Mouse (Mus musculus) intestine, embryonic 15.5 days (tissue): ENCODE measurements around the gene Grk6. TPM values are rescaled to one million over a fixed set of nuclear protein-coding genes. Genes with fewer than 3 reads are reported as not detected.

Experiments
- ATAC-seq: fragments of 200-750 bp; cut with Nextera tagmentation; 2 replicates; pipeline ENCODE4 v1.8.0; 2017; ENCODE audit warnings: moderate TSS enrichment, moderate library complexity
- H3K27ac ChIP-seq: fragments of 300-500 bp; sonication (generic); 2 replicates; pipeline ENCODE4 v1.5.1; 2015; ENCODE audit warnings: mild to moderate bottlenecking, inconsistent platforms
- H3K27me3 ChIP-seq: fragments of 300-500 bp; sonication (generic); replicated peaks from 2 replicates; pipeline ENCODE4 v1.6.1; 2015; ENCODE audit warnings: inconsistent platforms
- H3K36me3 ChIP-seq: fragments of 300-500 bp; sonication (generic); 2 replicates; pipeline ENCODE4 v1.6.1; 2015; ENCODE audit warnings: inconsistent platforms
- H3K4me1 ChIP-seq: fragments of 300-500 bp; sonication (generic); replicated peaks from 2 replicates; pipeline ENCODE4 v1.6.1; 2015; ENCODE audit warnings: inconsistent platforms
- H3K4me2 ChIP-seq: fragments of 300-500 bp; sonication (generic); replicated peaks from 2 replicates; pipeline ENCODE4 v1.6.1; 2015; ENCODE audit warnings: mild to moderate bottlenecking, inconsistent platforms
- H3K4me3 ChIP-seq: fragments of 300-500 bp; sonication (generic); replicated peaks from 2 replicates; pipeline ENCODE4 v1.5.1; 2015; ENCODE audit warnings: inconsistent platforms
- H3K9ac ChIP-seq: fragments of 300-500 bp; sonication (generic); 2 replicates; pipeline ENCODE4 v1.6.1; 2015; ENCODE audit warnings: inconsistent platforms
- H3K9me3 ChIP-seq: fragments of 300-500 bp; sonication (generic); 2 replicates; pipeline ENCODE4 v1.6.1; 2016; ENCODE audit warnings: inconsistent platforms
- WGBS: fragments of 180-500 bp; shearing (Covaris S2); methylation state at CpG from one replicate; pipeline ENCODE4 v1.1.7; 2015; 5-methylcytosine and 5-hydroxymethylcytosine counted together
- polyA plus RNA-seq: library from polyadenylated mRNA; unstranded; fragments of >200 nt; fragmentation: Nextera tagmentation; extraction: Ambion mirVana; gene quantifications from 2 replicates; pipeline ENCODE4 v1.2.1, GENCODE M21; 2015

Gene Grk6
- polyA plus RNA-seq, 1 experiment from 2014 or later, result 38.3 TPM

DNA sequence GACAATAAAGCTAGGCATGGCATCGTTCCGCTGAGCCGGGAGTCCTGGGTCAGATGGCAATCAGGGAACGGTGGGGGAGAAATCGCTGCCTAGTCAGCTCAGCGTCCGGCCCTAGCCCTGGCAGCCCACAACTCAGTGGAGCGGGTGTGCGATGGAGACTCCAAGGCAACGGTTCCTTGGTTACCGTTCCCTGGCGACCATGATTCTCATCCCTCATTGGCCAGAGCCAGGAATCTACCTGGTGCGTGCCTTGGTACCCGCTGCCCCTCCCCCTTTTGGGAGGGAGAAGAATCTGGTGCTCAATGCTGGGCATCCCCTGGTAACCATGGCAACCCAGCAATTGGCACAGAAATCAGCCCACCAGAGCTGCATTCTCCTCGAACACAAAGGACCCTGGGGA, 38.7 kb downstream of the Grk6 start:
- Histone ChIP-seq H3K4me2 (peak overlapping the region; percentile 34), H3K27me3 (no peaks in the 10 kb centered on the region), H3K9ac (no peak overlapping the region), H3K36me3 (0 out of 2 replicates have a peak, but pooled peaks cover 9% of the 10 kb centered on the region), H3K4me3 (no peak overlapping the region), H3K9me3 (no peaks in the 10 kb centered on the region), H3K4me1 (peaks cover 57% of the 10 kb centered on the region), H3K27ac (peak overlapping the region; percentile 60)
- no peak for ATAC-seq
- WGBS, result 47% methylated on average over 15 of the region's 15 CpGs

DNA sequence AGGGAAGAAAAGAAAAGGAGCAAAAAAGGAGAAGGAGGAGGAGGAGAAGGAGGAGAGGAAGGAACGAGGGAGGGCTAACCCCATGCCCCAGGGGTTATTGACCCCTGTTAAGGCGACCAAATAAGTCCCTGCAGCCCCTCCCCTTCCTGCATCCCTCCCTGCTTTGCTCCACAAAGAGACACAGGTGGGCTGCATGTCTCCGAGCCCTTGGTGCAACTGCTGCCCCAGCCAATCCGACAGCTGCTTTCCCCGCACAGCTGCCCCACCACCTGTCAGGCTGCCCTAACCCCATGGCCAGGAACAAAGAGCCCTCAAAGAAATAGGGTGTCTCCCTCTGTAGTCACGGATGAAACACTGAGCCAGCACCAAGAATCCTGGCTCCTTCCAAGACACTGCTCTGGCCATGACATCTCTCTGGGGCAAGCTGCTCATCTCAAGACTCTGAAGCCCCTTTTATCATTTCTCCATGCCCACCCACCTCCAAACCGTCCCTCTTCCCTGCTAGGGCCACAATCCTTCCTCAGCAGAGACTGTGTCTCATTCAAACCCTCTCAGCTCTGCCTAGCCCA, 39.7 kb downstream of the Grk6 start:
- no peak overlapping the region for H3K27ac ChIP-seq
- H3K27me3 ChIP-seq, result no peaks in the 10 kb centered on the region
- 48% methylated on average over 7 of the region's 7 CpGs for WGBS
- no peak overlapping the region for H3K4me3 ChIP-seq
- H3K9ac ChIP-seq, result no peak overlapping the region
- peaks cover 57% of the 10 kb centered on the region for H3K4me1 ChIP-seq
- 0 out of 2 replicates have a peak, but pooled peaks cover 9% of the 10 kb centered on the region for H3K36me3 ChIP-seq
- H3K9me3 ChIP-seq, result no peaks in the 10 kb centered on the region
- no peak for ATAC-seq
- peak overlapping the region; percentile 82 for H3K4me2 ChIP-seq

DNA sequence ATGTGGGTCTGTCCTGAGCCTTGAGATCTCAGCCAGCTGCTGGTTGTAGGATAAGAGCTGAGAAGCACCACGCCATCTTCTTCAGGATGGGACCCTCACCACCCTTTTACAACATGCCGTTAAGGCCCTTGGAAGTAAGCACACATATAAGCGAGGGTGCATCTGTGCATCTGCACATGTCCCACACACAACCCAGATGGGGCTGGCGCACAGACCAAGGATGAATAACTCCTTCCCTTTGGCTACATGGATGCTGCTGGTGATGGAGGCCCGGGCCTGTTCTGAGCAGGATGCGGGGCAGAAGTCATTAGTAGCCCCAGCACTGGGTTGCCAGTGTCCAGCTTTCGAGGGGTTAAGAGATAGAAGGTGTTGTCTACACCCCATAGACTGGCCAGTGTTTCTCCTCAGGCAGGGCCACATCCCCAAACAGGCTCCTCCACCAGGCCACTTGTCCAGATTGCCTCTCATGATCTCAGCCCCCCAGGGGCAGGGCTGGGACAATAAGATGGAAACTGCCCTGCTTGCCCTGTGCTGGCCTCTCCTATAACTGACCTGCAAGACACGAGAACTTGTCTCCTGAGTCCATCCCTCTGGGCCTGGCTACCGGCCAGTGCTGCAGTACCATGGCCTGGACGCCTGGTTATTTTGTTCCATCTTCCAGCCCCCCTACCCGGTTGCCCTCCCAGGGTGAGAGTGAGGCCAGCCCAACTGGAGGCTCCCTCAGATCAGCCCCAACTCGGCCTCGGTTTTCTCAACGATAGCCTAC, 41.3 kb downstream of the Grk6 start:
- Histone ChIP-seq H3K9ac (peak overlapping the region; percentile 96), H3K36me3 (0 out of 2 replicates have a peak, but pooled peaks cover 6% of the 10 kb centered on the region), H3K9me3 (no peaks in the 10 kb centered on the region), H3K27me3 (no peaks in the 10 kb centered on the region), H3K4me2 (peak overlapping the region; percentile 82), H3K27ac (peak overlapping the region; percentile 83; the same call in 1 of the 2 replicates), H3K4me1 (peaks cover 57% of the 10 kb centered on the region), H3K4me3 (peak overlapping the region; percentile 73)
- 41% methylated on average over 14 of the region's 14 CpGs for WGBS
- no peak for ATAC-seq

DNA sequence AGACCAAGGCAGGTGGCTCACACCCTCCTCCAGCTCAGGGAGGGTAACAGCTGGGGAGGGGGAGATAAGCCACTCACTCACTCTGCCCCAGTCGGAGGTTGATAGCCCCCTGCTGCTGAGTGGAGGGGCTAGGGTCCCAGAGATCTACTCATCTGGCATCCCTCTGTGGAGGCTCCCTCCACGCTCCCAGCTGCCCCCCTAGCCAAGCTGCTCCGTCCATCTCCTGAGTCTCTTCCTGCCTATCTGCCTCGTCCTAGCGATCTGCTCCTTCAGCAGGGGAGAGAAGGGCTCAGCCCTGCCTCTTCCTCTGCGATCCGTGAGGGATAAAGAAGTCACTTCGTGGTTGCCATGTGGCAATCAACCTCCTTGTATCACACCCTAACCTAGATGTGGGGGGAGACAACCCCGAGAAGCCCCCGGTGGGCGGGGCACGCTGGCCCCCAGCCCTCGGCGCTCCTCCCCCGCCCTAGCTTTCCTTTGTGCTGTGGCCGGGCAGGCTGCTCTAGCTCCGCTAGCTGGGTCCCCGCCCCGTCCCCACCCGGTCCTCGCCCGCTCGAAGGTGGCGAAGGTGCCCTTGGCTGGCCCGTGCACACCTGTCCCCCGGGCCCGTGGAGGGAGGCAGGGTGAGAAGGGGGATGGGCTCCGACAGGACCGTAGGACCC, 42.2 kb downstream of the Grk6 start:
- H3K27ac ChIP-seq, result peak overlapping the region; percentile 83
- peak overlapping the region; percentile 82 for H3K4me2 ChIP-seq
- peak overlapping the region; percentile 96 for H3K9ac ChIP-seq
- peak; percentile 66 for ATAC-seq
- under 1% methylated on average over 21 of the region's 29 CpGs for WGBS
- H3K4me1 ChIP-seq, result peaks cover 57% of the 10 kb centered on the region
- peak overlapping the region; percentile 73 for H3K4me3 ChIP-seq
- 0 out of 2 replicates have a peak, but pooled peaks cover 2% of the 10 kb centered on the region for H3K36me3 ChIP-seq
- H3K9me3 ChIP-seq, result no peaks in the 10 kb centered on the region
- H3K27me3 ChIP-seq, result no peaks in the 10 kb centered on the region

DNA sequence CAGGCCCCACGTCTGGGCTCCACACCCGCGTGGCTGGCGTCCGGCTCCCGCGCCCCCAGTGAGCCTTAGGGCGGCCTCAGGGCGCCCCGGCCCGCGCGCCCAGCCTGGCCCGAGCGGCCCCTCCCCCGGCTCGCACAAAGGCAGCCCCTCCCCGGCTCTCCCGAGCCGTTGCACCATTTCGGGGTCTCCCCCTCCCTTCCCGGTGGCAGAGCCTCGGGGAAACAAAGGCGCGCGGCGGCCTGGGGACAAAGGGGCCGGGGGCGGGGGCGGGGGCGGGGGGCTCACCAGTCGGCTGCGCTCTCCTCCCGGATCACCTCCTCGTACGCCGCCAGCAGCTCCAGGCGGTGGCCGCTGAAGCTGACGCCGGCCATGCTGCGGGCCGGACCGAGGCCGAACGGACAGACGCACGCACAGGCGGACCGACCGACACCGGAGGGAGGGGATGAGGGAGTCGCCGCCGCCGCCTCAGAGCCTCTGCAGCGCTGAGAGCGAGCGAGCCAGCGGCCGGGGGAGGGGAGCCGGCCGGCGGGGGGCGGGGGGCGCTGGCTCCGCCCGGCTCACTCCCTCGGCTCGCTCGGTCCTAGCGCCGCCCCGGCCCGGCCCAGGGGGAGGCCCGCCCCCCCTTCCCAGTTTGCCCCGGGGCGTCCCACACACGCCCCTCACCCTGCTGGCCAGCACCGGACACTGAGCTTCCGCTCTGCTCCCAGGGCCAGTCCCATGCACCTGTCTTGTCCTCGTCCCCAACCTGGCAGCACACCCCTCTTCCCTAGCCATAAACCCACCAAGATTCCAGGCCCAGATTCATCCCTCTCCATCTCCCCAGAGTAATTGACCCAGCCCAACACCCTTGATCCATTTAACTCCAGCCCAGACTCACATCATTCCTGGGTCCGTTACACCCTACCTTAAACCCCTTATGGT, 43.0 kb downstream of the Grk6 start, which contains the start of gene Dbn1:
Dbn1 (minus strand) TSS at position 534 of the 921 bp plus-strand sequence.
- Histone ChIP-seq H3K9ac (peak within 1 kb of the TSS; percentile 96), H3K27ac (peak within 1 kb of the TSS; percentile 83), H3K4me2 (peak within 1 kb of the TSS; percentile 82), H3K36me3 (no peaks in the 10 kb centered on the region), H3K27me3 (no peaks in the 10 kb centered on the region), H3K4me1 (peaks cover 51% of the 10 kb centered on the region), H3K4me3 (peak within 1 kb of the TSS; percentile 73), H3K9me3 (no peaks in the 10 kb centered on the region)
- ATAC-seq, result peak; percentile 86
- 1% methylated on average over 75 of the region's 83 CpGs for WGBS

DNA sequence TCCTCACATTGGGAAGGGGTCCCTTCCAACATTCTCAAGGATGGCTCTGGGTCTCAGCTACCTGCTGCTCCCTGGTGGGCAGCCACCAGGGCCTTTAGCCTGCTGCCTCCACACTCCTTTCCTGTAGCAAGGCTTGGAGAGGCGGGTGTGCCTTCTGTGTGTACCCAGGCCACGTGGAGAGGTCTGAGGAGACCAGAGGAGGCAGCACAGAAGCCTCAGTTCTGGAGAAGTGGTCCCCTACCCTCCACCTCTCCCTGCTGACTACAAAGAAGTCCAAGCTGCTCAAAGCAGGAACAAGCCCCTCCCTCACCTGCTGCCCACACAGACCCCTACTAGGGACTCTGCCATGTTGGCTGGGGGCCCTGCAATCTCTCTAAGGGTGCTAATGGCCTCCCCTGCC, 49.4 kb downstream of the Grk6 start:
- no peak overlapping the region for H3K4me2 ChIP-seq
- no peak for ATAC-seq
- no peaks in the 10 kb centered on the region for H3K9me3 ChIP-seq
- H3K27ac ChIP-seq, result no peak overlapping the region
- no peak overlapping the region for H3K4me3 ChIP-seq
- peaks cover 15% of the 10 kb centered on the region for H3K4me1 ChIP-seq
- H3K27me3 ChIP-seq, result no peaks in the 10 kb centered on the region; the same call in 1 of the 2 replicates
- H3K36me3 ChIP-seq, result no peaks in the 10 kb centered on the region
- no peak overlapping the region for H3K9ac ChIP-seq
- WGBS, result 29% methylated on average over 2 of the region's 2 CpGs

DNA sequence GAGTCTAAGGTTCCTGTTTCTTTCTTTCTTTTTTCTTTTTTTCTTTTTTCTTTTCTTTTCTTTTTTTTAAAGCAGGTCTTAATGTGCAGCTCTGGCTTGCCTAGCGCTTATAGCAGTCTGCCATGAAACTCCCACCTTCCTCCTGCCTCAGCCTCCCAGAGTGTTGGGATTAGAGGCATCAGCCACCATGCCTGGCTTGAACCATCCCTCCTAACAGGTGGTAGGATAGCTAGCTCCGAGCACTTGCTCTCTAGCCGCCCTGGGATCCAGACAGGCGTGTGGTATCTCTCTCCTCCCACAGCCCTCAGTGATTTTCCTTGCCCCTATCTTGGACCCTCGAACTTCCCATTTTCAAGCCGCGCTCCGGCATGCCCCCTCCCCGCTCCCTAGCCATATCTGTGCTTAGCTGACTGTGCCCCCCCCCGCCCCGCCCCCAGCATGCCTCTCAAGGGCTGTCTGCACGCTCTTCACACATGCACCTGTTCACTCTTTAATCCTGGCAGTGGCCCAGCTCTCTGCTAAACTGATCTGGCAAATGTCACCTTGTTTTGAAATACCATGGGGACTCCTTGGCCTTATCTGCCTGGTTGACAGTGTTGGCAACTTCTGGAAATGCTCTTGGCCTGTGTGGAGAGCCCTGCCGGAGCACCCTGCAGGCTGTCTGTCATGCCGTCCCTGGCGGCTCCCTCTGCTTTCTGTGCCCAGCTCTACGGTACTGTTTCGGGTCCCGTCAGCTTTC, 50.2 kb downstream of the Grk6 start:
- H3K9ac ChIP-seq, result no peak overlapping the region
- ATAC-seq, result peak; percentile 56
- no peak overlapping the region for H3K27ac ChIP-seq
- H3K4me2 ChIP-seq, result 0 out of 2 replicates have a peak overlapping the region, but pooled peaks have one; percentile 3
- H3K9me3 ChIP-seq, result no peaks in the 10 kb centered on the region
- no peak overlapping the region for H3K4me3 ChIP-seq
- no peaks in the 10 kb centered on the region; the same call in 1 of the 2 replicates for H3K36me3 ChIP-seq
- H3K27me3 ChIP-seq, result no peaks in the 10 kb centered on the region; the same call in 1 of the 2 replicates
- 18% methylated on average over 18 of the region's 18 CpGs for WGBS
- H3K4me1 ChIP-seq, result peaks cover 15% of the 10 kb centered on the region

DNA sequence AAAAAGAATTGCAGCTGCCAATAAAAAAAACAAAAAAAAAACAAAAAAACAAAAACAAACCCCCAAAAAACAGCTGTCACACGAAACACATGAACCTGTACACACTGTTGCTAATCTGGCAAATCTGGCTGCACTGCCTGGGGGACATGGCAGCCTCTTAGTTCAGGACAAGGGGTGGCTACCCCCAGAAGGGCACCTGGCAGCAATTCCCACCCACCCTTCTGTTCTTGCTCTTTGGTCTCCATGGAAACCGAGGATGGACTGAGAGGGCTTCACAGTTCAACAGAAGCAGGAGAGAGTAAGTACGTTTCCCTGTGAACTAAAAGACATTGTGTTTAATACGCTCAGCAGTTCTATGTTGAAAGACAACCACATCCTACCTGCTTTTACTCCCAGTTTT, 50.8 kb downstream of the Grk6 start:
- H3K27ac ChIP-seq, result no peak overlapping the region
- no peak for ATAC-seq

DNA sequence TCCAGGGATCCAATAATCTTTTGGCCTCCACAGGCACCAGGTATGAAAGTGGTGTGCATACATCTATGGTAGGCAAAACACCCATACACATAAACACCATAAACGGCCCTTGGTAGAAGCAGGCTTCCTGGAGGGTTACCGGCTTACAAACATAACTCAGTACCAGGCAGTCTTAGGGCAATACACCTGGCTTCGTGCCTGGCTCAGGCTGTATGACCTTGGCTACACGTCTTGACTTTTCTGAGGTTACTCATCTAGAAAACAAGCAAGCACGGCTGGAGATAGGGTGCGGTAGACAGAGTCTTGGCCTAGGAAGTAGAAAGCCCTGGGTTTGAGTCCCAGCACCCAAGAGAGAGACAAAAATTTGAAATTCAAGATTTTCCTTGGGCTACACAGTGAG, 51.8 kb downstream of the Grk6 start:
- no peak for ATAC-seq
- WGBS, result 78% methylated on average over 6 of the region's 6 CpGs

More for the DNA sequence above, 50.8 kb downstream of the Grk6 start:
- Histone ChIP-seq H3K36me3 (no peaks in the 10 kb centered on the region; the same call in 1 of the 2 replicates), H3K9me3 (no peaks in the 10 kb centered on the region), H3K4me2 (no peak overlapping the region; the same call in 1 of the 2 replicates), H3K4me1 (peaks cover 15% of the 10 kb centered on the region), H3K27me3 (no peaks in the 10 kb centered on the region; the same call in 1 of the 2 replicates), H3K4me3 (no peak overlapping the region), H3K9ac (no peak overlapping the region)
- WGBS, result 46% methylated on average over 4 of the region's 4 CpGs

DNA sequence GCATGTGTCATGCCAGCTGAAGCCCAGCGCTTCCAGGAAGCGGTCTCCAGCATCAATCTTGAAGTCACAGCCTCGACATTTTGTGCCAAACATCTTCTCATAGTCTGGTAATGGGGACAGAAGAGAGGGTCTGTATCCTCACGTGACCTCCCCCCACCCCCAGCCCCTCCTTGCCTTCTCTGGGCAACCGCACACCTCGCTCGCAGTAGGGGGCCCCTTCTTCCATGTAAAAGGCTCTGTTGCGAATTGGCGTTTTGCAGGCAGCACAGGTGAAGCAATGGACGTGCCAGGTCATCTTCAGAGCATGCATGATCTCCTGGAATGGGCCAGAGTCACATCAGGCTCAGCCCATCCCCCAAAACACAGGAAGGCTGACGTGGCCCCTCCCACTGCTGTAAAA, 54.0 kb downstream of the Grk6 start:
- Histone ChIP-seq H3K4me2 (no peak overlapping the region), H3K27ac (no peak overlapping the region), H3K9ac (no peak overlapping the region), H3K9me3 (no peaks in the 10 kb centered on the region), H3K4me1 (peaks cover 15% of the 10 kb centered on the region), H3K27me3 (no peaks in the 10 kb centered on the region; the same call in 1 of the 2 replicates), H3K4me3 (no peak overlapping the region), H3K36me3 (peaks cover 13% of the 10 kb centered on the region; the same call in 1 of the 2 replicates)
- WGBS, result 56% methylated on average over 11 of the region's 11 CpGs
- no peak for ATAC-seq

More for the DNA sequence above, 51.8 kb downstream of the Grk6 start:
- H3K4me1 ChIP-seq, result peaks cover 15% of the 10 kb centered on the region
- no peak overlapping the region for H3K9ac ChIP-seq
- H3K36me3 ChIP-seq, result no peaks in the 10 kb centered on the region; the same call in 1 of the 2 replicates
- no peak overlapping the region for H3K27ac ChIP-seq
- no peak overlapping the region for H3K4me3 ChIP-seq
- no peaks in the 10 kb centered on the region for H3K9me3 ChIP-seq
- H3K4me2 ChIP-seq, result no peak overlapping the region
- H3K27me3 ChIP-seq, result no peaks in the 10 kb centered on the region; the same call in 1 of the 2 replicates

DNA sequence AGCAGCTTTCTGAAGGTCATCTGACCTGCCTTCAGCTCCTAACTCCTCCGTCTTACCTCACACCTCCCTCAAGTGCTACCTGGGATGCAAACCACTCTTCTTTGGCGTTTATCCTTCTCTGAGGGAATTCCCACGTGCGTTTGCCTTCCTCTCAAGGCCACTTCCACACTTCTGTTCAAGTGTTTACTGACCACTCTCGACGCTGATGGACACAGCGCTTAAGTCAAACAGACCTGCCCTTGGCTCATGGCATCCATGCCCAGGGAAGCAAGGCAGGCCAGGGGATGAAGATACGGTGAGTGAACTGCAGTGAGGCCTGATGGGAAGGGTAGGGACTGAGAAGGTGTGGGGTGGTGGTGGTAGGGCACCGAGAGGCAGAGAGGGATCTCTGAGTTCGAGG, 55.7 kb downstream of the Grk6 start:
- Histone ChIP-seq H3K27ac (no peak overlapping the region), H3K27me3 (no peaks in the 10 kb centered on the region), H3K36me3 (peaks cover 27% of the 10 kb centered on the region), H3K9me3 (no peaks in the 10 kb centered on the region), H3K4me2 (no peak overlapping the region), H3K4me1 (peaks cover 5% of the 10 kb centered on the region; the same call in 1 of the 2 replicates), H3K4me3 (no peak overlapping the region), H3K9ac (no peak overlapping the region)
- WGBS, result 68% methylated on average over 10 of the region's 10 CpGs
- ATAC-seq, result no peak
